Mouse (Mus musculus) mouse trophoblast stem cell (cell line): ENCODE measurements around the gene Cep19.

Experiments used
- in situ Hi-C, 2 experiments: fragments of 300-500 bp; cut with MseI, MboI; formaldehyde crosslinking; loops; 2 replicates in 1 of 2; 3 replicates in 1 of 2; pipeline ENCODE4 v1.15.1; 2025

Cep19 gene

DNA sequence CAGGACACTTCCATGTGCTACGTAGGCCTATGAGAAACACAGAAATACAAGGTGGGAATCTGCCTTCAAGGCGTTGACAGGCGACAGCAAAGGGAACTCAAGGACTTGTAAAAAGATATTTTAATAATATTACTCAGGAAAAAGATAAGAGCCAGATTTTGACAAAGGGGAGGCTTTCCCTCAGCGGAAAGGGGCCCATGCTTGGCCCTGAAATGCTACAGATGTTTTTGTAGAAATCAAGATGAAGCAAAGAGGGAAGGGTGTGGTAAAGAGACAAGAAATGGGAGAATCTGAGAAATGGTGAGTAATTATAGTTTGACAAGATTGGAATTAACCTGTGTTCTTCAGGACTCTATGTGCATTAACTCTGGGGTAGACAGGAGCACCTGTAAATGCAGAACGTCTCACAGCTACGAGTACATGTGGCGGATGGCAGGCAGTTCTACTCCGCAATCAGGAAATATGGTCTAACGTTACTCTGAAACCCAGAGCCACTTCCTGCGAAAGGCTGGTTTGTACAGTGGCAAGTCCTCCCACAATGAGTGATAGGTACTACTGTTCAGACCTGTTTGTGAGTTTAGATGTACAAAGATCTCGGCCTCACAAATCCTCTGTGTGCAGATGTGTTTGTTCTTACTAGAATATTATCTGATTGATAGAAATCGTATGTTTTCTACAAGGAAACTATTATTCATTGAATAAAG, 7.9 kb downstream of the Cep19 start:
- in situ Hi-C loops: no loop called here

- in situ Hi-C loops: no loop called here
Observed at GRCm38 (mm10) chr16:32108170-32108569, 8.6 kb downstream of the Cep19 start.

DNA sequence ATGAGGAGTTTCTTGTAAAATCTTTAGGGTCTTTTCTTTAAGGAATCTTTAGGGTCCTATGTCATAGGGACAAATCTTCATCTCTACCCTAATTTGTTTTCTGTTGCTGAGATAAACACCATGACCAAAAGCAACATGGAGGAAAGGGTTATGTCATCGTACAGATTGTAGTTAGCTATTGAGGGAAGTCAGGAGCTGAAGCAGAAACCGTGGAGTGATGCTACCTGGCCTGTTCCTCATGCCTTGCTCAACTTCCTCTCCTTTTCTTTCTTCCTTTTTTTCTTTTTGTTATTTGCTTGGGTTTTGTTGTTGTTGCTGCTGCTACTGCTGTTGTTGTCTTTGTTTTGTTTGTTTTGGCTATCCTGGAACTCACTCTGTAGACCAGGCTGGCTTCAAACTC, 9.0 kb downstream of the Cep19 start:
- in situ Hi-C loops: no loop called here

- in situ Hi-C loops: loop anchor here in 1 of 2 experiments (5.0 kb wide), 1 partner anchor 91 kb away; no protein-coding TSS in a partner anchor
Observed at GRCm38 (mm10) chr16:32110951-32111699, 11.5 kb downstream of the Cep19 start.

DNA sequence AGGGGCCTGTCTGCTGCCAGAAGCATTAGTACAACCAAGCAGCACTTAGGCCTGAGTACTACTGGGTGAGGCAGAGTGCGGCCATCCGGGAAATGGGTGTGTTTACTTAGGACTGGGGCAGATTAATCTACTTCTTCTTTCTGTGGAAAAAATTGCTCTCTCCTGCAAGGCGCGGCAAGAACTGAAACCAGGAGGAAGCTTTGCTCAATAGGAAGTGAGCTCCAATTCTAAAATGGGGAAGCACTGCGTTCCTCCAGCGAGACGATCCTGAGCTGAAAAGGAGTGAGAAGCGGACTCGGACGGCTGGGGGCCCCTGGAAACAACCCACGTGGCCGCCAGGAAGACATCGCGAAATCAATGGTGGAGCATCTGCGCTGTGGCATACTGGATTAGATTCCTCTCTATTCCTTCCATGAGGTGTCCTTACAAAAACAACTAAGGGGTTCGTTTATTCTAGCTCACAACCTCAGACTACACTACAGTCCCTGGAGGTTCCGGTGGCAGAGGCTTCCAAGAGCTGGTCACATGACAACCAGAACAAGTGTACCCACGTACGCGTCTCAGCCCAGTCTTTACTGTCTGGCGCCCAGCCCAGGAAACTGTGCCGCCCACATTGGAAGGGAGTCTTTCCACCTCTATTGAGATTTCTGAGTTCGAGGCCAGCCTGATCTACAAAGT, 14.1 kb downstream of the Cep19 start:
- in situ Hi-C loops: loop anchor here in 1 of 2 experiments (5.0 kb wide), 1 partner anchor 89 kb away; no protein-coding TSS in a partner anchor

GRCm38 (mm10) chr16:32114406-32114805, 14.8 kb downstream of the Cep19 start:
- in situ Hi-C loops: loop anchor here in 1 of 2 experiments (5.0 kb wide), 1 partner anchor 88 kb away; no protein-coding TSS in a partner anchor

DNA sequence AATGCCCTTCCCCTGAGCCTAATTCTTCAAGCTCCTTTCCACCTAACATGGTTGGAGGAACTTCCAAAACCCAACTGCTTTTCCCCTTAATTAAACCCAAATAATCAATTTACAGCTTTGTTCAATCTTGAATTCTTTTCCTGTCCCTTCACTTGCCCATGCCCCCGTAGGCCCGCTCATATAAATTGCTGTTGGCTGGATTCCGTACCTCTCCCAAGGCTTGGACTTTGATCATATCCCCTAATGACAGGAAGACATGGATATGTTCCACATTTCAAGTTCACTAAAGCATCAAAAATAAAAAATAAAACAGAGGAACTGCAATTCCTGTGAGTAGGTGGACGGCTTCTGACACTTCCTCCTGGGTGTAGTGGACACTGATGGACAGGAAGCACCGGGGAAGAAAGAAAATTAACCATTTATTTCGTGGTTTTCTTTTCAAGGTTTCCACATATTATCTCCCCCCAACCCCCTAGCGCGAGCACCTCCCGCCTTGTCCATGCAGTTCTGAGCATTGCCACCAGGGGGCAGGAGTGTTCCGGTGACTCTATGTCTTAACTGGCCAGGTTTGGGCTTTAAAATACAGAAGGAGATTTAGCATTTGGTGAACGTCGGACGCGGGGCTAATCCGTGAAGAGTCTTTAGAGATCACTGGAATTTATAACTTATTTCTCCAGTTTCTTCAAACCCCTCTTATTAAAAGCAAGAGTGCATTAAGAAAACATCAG, 15.5 kb downstream of the Cep19 start:
- in situ Hi-C loops: loop anchor here in 1 of 2 experiments (5.0 kb wide), 1 partner anchor 87 kb away; no protein-coding TSS in a partner anchor

GRCm38 (mm10) chr16:32115781-32116180, 16.2 kb downstream of the Cep19 start:
- in situ Hi-C loops: no loop called here

DNA sequence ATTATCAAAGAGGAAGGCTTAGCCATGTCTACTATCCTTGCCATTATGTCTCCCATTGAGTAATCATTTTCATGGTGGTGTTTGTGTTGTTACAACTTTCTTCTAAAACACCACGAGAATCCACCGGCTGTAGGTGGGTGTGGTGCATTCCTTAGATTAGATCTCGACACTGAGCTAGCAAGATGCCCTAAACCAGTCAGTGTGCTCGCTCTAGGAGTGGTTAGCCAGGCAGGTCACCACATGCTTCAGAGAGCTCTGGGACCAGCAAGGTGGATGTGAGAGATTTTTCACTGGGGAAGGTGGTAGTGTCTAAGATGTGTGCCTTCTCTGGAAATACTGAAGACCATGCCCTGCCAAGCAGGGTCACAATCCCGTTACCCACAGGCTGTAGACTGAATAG, 16.6 kb downstream of the Cep19 start:
- in situ Hi-C loops: no loop called here

DNA sequence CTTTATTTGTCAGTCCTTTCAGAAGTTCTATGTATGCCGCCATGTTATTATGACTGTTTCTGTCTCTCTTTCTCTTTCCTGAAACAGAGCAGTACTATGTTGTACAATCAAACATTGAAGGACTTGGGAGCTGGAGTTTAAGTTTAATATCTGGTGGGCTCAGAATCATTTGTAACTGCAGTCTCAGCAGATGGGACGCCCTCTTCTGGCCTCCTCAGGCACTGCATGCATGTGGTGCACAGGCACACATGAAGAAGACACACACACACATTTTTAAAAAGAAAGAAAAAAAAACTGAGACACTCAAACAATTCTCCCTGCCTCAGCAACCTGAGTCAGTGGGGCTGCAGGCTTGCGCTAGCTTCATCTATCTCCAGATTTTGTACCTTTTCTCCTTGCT, 20.9 kb downstream of the Cep19 start:
- in situ Hi-C loops: no loop called here

DNA sequence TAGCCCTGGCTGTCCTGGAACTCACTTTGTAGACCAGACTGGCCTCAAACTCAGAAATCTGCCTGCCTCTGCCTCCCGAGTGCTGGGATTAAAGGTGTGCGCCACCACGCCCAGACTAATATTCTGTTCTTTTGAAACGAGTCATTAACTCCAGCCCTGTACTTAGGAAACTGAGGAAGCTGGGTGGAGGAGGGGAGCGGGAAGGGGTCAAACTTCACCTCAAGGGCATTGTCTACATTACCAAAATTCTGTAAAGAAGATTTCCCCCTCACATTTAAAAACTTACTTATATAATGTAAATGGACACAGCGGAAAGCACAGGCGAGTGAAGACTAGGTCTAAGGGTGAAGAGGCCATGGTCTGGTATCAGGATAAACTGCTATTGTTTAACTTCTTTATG, 24.4 kb downstream of the Cep19 start:
- in situ Hi-C loops: no loop called here

DNA sequence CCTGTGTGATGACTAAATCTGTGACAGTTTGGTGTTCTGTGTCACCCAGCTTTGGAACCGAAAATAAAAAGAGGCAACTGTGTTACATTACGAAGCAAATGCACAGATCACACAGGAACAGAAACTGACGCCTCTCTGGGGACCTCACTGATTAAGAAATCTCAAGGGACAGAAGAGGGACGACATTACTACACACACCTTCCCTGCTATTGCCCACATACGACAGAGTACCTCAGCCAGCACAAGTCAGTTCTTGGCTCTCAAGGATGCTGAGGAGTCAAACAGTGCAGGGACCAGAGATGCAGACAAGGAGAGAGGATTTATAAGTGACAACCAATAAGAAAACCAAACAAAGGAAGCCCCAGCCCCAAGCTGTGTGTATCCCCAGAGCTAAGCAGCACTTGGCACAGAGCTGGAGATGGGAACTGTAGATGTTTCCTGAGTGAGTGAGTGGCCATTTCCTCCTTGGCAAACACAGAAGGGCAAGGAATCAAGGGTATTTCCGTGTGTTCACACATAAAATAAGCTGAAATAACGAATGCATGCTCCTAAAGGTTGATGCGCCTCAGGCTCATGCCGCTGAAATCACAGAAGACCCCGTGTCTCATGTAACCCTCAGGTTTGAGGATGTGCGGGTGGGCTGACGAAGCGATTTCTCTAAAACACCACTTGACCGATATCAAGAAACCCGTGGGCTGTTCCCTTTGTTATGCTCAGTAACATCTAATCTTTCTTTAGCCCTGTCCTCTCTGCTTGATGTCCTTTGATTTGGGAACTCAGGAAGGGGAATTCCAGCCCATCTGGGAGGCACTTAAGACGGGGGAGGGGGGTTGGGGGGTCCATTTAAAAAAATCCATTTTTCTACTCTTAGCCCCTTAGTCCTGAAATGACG, 25.1 kb downstream of the Cep19 start:
- in situ Hi-C loops: no loop called here

GRCm38 (mm10) chr16:32125364-32125763, 25.8 kb downstream of the Cep19 start:
- in situ Hi-C loops: no loop called here

DNA sequence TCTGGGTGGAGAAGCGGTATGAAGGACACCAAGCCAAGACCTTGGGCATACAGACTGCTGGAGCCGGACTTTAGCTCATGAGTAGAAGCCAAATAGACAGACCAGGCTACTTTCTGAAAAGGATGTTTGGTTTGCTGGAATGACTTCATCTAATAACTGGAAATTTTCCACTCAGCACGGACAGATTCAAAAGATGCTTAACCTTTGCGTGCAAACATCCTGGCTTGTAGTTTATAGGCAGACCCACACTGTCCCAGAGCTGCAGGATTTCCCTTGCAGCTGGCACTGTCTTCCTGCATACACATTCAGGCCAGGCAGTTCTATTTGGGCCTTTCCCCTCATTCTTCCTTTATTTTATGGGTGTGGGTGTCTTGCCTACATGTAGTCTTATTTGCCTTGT, 27.4 kb downstream of the Cep19 start:
- in situ Hi-C loops: no loop called here

DNA sequence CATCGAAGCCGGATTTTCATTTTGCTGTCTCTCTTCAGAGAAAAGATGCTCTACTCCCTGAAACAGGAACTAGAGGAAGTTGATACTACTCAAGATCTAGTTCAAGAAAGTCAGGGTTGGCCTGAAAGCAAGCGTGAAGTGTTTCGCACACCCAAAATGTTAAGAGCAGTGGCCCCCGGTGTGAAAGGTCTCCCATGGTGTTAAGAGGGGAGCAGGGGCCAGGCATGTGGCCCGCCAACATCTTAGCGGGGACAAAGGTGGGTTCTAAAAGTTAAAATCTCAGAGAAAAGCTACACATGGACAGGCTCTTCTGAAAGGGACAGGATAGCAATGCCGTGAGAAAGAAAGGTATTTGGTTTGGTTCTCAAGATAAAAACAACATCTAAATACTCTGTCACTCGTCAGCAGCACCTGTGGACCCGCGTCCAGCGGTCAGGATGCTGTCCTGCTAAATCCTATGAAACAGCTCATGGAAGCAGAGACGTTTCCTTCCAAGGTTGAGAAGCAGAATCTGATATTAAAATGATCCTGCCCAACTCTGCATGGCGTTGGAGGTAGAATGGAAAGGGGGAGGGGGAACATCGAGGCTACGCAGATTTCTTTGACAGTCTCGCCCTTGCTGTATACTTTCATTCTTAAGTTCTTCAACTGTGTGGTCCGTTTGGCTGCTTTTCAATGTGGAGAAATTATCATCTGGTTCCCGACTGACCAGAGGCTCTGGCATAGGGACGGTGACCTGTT, 30.0 kb downstream of the Cep19 start:
- in situ Hi-C loops: no loop called here

- in situ Hi-C loops: no loop called here
Observed at GRCm38 (mm10) chr16:32130190-32130826, 30.7 kb downstream of the Cep19 start.

DNA sequence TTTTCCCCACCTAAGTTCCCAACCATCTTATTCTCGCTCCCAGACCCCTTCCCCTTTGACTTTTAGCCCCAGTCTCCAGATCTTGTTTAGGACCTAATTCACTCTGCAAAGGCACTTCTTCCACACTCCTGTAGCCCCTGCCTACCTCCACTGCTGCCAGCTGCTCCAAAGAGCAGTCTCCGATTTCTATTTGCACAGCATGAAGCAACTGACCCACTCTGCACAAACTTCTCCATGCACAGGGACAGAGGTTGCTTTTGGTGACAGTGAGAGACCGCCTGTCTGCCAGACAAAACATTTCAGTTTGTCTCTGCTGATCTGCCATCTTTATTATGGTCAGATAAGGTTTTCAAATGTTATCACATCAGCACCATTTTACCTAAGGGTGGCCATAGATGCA, 33.5 kb downstream of the Cep19 start:
- in situ Hi-C loops: no loop called here

GRCm38 (mm10) chr16:32135842-32136357, 36.3 kb downstream of the Cep19 start:
- in situ Hi-C loops: no loop called here

GRCm38 (mm10) chr16:32138954-32139353, 39.4 kb downstream of the Cep19 start:
- in situ Hi-C loops: no loop called here
